Mouse (Mus musculus) embryonic fibroblast, embryonic 13.5 days (primary cell): ENCODE data around the gene Thap2.

Source experiments
- CTCF ChIP-seq: IDR thresholded peaks from 2 replicates; pipeline ENCODE4 v1.5.1; 2011; ENCODE audit warnings: mild to moderate bottlenecking, control low read depth, low read length, moderate library complexity, borderline replicate concordance; ENCODE audit not compliant: insufficient read depth
- POLR2A ChIP-seq: IDR thresholded peaks from 2 replicates; pipeline ENCODE4 v1.6.1; 2011; ENCODE audit warnings: low read depth, mild to moderate bottlenecking, control low read depth, low read length, moderate library complexity

DNA sequence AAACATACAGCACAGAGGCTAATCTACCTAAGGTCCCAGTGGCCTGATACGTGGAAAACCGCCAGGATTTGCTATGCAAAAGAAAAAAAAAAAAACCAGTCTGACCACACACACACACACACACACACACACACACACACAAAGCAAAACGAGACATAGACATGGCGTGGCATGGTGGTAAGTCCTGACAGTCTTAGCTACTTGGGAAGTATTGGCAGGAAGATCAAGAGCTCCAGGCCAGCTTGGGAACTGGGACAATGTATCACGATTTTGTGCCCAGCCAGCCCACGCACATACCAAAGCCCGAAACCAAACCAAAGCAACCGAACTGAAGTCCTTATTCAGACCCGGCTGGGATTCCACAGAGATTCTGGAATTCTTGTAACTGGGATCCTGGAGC is 50.7 kb downstream of the Thap2 start:
- TF ChIP-seq CTCF (no peak), POLR2A (no peak)
